Mouse (Mus musculus) left cerebral cortex, adult 11 months (tissue): ENCODE results near the gene Cfap221.

Source experiments
- DNase-seq: peaks from one replicate; pipeline ENCODE4 v3.0.0; 2022; ENCODE audit warnings: low spot score

Cfap221 gene

DNA sequence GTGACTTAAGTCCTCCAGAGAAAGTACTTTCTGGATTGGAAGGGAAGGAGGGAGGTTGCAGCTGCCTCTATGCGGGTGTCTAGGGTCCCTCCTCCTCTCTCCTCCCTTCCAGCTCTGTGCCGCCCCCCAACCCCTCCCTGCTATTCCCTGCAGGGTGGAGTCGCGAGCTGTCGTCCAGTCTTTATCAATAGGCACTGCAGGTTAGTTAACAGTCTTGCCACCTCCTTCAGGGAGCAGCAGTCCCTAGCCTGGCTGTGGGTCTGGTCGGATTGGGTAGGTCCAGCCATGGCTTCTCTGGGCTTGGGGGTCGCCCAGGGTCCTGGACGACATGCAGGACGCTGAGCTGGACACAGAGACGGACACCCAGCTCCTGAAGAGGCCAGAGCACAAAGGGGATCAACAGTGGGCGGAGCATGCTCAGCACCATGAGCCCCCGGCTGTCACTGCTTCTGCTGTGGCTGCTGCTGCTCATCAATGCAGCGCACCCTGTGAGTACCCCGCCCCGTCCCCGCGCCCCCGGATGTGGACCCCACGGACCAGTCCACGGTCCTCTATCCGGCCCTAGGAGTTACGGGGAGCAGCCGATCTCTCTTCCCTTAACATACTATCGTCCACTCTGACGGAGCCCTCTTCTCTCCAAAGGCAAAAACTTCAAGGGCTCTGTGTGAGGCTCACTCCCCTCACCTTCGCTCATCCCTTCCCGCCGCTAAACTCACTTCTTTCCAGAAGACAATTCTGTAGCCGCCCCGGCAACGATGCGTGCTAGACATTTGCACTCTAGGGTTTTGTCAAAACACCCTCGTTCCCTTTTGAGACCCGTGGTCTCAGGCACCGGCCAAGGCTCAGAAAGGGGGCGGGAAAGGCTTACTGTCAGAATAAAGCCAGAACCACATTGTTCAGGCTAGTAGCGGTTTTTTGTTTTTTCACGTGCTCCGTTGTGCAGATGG is 10.1 kb upstream of the Cfap221 start, which contains the start of gene Sctr:
Gene Sctr, plus strand, starts transcription at position 51 of the 947 bp plus-strand sequence.
- no peak for DNase-seq

DNA sequence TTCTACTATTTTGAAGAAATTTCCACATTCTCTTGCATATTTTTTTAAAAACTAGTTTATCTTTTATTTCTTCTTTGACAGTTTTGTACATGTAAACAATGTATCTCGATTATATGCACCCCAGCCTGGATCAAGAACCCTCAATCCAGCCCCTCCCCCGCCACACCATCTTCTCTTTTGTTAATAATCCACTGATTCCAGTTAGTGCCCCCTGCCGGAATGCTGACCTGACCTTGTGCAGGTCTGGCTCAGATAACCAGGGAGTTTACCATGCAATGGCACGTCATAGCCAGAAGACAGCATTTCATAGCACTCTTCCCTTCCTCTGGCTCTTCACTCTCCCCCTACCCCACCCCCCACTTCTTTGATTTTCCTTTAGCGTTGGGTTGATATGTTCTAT is 610 bp upstream of the Cfap221 start:
- no peak for DNase-seq

DNA sequence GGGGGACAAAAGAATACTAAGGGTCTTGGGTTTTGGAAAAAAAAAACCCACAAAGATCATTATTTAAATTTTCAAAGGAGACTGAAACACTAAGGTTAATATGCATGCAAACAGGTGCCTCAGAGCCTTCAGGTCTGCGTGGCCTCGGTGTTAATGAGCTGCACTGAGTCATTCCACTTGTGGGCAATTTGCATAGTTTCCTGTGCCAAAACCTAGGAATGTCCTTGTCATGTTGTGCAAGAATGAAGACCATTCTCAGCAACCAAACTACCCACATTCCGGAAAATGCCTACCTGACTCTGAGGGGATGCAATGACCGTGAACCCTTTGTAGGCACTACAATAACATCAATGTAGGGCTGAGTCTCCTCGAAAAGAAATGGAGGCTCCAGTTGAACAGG is 10.5 kb downstream of the Cfap221 start:
- DNase-seq, result no peak

DNA sequence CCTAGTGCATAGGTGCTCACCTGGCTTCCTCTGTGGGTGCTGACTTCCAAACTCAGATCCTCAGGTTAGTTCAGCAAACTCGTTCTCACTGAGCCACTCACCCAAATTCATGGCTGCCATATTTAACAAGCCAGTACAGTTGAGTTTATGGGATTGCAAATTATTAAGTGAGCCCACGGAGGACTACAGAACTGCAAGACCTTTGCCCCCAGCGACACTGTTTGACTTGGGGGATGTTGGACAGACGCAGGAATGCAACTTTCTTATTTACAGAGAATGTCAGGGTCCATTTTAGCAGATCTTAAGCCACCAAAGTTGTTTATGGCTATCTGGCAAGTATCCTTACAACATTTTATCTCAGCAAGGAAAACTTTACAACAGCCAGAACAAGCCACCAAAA is 21.9 kb downstream of the Cfap221 start:
- no peak for DNase-seq

DNA sequence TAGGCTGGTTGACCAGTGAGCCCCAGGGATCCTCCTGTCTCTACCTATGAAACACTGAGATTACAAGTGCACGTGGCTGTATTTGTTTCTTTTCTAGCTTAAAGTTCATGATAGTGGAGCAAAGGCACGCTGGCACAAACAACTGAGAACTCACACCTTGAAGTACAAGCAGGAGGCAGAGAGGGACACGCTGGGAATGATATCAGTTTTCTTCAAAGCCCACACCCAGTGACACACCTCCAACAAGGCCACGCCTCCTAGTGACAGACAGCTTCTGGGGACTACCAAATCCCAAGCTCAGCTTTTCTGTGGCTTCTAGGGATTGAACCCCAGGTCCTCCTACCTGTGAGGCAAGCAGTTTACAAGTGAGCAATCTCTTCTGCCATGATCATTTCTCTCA is 23.9 kb downstream of the Cfap221 start:
- no peak for DNase-seq

DNA sequence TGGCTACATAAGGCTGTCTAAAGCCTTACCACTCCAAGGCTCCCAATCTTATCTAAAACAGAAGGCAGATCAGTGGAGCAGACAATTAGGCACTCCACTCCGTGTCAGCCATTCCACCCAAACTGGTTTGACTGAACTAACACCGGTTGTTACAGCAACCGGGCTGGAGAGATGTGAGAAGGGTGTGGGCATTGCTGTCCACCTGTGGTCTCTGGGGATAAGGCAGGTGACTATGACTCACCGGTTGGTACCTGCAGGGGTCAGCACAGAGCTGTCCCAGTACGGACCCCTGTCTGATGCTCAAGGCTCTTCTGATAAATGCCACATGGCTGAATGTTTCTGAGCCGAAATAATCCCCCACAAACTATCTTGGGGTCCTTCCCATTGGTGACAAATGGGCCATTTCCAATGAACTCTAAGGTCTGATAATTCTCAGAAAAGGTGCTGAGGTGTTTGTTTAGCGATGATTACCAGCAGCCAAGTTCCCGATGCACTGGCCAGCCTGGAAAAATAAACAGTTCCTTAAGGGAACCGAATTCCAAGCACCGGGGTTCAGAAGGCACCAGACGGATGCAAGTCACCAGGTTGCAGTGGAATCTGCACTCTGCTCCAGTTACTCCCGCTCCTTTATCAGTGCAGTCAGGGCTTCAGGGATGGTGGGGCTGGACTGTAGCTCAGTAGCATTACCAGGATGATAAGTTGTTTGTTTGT is 31.1 kb downstream of the Cfap221 start:
- DNase-seq, result no peak

DNA sequence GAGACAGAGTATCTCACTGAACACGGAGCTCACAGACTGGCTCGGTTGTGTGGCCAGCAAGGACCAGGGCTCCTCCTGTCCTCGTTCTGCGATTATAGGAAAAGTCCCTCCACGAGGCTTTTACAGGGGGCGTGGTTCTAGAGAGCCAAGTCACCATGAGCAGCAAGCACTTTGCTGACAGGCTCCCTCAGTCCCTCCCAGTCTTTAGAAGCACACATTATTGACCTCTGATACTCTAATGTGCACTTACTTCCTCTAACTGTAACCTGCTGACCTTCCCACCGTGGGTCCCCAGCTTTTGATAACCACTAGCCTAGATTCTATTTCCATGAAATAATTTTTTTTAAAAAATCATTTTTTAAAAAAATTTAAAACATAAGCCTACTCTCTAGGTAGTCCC is 37.1 kb downstream of the Cfap221 start:
- no peak for DNase-seq

DNA sequence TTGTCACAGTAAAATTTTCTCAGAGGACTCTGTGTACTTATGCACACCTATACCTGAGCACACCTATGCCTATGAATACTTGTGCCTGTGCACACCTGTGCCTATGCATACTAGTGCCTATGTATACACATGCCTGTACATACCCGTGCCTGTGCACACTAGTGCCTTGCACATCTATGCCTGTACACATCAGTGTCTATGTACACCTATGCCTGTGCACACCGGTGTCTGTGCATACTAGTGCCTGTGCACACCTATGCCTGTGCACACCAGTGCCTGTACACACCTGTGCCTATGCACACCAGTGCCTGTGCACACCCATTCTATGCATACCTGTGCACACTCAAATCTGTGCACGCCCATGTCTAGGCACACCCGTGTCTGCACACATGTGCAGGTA is 37.6 kb downstream of the Cfap221 start:
- no peak for DNase-seq

DNA sequence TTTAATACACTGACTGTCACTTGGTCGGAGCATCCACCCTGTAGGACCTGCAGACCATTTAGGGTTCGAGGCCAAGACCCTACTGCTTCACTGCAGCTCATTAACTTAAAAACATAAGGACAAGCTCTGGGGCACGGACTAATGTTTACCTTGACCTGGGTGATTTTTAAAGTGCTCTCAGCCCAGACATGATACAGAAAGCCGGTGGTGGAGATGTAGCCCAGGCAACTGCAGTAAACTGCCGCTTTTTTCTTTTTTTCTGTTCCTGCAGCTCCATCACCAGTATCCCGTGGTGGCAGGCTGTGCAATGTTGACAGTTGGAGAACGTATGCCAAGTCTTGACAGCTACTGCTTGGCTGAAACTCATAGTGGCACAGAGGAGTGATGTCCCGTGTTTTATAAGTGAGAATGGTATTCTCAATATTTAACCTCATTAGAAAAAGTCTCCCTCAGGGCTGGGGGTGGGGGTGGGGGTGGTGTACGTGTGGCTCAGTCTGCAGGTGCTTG is 39.3 kb downstream of the Cfap221 start:
- DNase-seq, result no peak

DNA sequence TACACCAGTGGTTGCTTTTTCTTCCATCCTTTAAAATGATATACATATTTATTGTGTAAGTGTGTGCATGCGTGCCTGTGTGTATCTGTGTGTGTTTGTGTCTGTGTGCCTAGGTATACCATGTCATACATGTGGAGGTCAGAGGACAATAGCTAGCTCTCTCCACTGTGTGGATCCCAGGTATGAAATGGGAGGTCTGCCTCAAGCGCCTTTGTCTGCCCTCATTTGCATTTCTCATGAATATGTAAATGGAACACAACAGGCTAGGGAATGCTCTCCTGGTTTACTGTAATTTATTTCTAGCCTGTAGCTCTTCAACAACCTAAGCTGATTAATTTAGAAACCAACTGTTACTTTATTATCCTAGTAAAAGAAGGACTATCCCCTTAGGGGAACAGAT is 42.4 kb downstream of the Cfap221 start:
- DNase-seq, result no peak

DNA sequence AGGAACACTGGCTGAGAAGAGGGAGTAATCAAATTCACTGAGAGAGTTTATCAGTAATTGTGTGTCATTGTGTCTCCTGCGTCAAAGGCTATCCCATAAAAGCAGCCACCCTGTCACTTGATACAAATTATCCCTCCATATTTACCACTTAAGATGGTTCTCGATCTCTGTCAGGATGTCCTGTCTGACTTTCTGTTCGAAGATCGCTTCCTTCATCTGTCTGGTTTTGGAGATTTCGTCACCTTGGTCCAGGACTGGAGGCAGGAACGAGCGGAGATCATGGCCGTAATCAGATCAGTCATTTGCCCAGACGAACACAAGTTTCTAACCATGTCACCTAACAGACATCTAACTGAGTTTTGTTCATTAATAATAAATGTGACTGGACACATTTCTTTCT is 43.6 kb downstream of the Cfap221 start:
- DNase-seq, result no peak

DNA sequence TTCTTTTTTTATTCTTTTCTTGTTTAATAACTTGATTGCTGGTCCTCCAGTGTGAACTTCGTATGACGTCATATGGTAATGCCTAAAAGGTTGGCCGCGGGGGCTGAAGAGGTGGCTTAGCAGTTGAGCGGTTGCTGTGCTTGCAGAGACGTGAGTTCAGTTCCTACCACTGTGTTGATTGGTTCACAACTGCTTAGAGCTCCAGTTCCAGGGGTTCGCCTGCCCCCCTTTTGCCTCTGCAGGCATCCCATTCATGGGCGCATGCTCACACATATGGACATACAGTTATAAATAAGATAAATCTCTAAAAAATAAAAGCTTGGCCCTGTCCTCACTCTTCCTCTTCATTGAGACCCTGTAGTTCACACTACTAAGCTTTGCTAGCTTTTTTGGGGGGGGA is 46.9 kb downstream of the Cfap221 start:
- DNase-seq, result no peak

DNA sequence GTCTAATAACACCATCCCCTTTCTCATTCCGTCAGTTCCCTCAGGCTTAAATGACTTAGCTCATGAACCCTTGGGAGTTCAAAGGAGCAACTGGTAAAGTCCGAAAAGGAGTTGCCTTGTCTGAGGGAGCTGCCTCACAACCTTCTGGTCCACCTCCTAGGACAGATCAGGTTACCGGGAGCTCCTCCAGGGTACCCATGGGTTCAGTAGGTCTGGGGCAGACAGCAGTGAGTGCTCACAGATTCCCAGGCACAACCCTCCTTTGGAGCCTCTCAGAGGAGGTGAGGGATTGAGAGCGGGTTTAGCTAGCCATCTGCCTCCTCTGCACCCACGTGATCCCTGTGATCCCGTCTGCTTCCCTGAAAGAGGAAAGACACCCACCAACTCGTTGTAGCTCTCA is 60.2 kb downstream of the Cfap221 start:
- no peak for DNase-seq

DNA sequence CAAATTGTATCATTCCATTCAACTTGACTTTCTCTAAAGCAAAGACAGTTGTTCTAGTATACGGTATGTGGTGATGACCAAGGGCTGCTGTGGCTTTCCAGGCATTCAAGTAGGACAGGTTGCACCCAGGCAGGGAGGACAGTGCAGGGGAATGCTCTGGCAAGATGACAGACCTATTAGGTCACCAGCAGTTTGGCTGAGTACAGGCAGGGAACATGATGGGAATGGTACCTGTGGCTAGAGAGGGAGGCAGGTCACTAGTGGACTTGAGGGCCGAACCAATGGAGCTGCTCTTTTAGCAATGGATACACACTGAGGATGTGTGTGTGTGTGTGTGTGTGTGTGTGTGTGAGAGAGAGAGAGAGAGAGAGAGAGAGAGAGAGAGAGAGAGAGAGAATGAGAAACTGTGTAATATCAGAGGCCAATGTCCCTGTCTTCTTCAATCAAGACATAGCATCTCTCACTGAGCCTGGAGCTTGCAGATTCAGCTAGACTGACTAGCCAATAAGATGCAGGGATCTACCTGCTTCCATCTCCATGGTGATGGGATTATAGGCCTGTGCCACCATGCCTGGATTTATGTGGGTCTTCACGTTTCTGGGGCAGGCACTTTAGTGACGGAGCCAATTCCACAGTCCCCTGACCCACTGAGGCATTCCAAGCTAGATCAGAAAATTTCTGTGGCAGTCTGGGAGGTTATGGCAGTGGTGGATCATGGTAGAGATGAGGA is 65.4 kb downstream of the Cfap221 start:
- DNase-seq, result no peak

DNA sequence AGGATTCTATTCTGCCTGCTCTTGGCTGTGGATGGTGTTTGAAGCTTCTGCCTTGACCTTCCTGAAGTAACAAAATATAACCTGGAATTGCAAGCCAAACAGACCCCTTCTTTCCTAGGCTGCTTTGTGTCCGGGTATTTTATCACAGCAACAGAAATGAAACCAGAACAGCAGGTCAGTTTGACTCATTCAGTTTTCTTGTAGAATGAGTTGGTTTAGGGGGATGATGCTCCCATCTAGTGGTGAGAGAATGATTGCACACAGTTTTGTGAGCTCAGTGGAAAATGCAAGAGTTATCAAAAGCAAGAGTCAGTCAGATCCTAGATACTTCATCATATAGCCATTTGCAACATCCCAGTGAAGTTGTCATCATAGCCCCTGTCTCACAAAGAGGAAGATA is 67.3 kb downstream of the Cfap221 start:
- DNase-seq, result no peak

DNA sequence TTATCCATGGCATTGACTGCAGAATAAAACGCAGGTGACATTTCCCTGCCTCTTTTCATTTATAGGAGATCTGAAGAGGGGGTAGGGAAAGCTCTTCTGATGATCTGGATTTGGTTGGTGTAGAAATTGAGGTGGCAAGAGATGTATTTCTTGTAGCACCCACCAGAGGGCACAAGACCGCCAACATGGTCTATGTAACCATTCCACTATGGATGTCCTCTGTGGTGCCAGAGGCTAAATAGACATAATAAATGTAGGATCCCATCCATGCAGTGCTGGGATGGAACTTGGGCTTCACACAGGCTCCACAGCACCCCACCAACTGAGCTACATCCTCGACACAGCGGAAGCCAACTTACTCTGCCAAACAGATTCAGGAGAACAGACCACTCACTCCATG is 77.7 kb downstream of the Cfap221 start:
- no peak for DNase-seq

DNA sequence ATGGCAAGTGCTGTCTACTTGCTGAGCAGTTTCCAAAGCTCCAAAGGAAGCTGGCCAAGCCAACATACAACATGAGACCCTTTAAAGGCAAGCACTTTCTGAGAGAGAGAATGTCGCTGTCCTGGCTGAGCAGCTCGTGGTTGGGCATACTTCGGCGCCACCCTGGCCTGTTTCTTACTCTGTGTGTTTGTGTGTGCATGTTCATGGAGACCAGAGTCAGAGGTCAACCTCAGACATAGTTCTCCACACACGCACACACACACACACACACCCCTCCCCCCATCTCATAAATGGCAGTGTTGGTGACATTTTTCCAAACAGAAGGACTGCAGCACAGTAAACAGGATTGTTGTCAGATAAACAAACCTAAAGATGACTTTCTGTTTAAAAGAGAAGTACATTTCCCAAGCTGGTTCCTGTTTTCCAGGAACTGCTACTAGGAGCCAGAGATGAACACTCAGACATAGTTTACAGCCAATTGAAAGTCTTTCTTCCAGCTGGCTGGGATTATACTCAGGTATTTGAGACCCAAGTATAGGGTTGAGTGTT is 80.1 kb downstream of the Cfap221 start:
- no peak for DNase-seq

DNA sequence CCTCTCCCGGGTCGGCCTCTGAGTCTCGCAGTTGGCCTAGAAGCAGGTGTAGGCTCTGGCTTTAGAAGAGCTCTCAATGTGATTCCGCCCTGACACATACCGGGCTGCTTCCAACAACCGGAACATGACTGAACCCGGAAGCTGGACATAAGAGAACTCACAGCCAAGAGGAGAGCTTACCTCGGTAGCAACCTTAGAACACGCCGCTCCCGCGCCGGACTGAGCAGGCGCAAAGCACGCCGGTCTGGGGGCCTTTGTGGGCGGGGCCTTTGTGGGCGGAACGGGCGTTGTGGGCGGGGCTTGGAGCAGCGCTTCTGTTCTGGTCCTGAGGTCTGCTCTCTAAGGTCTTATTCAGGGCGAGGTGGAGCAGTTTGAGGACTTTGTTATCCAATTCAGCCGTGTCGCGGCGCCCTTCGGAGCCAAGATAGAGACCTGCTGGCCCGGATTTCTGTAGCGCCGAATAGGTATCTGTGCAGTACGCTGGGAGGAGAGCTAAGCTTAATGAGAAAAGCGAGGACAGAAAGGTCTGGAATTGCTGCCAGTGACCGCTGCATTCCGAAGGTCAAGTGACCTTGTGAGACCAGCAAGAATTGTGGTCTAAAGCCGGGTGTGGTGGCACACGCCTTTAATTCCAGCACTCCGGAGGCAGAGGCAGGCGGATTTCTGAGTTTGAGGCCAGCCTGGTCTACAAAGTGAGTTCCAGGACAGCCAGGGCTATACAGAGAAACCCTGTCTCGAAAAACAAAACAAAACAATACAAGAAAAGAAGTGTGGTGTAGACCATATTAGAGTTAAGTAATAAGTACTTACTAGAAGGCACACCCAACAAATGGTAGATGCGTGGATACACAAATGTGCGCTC is 83.8 kb downstream of the Cfap221 start, which contains the start of gene Tmem177:
Gene Tmem177, minus strand, starts transcription at position 256 of the 862 bp plus-strand sequence.
- DNase-seq, result peak; percentile 79

DNA sequence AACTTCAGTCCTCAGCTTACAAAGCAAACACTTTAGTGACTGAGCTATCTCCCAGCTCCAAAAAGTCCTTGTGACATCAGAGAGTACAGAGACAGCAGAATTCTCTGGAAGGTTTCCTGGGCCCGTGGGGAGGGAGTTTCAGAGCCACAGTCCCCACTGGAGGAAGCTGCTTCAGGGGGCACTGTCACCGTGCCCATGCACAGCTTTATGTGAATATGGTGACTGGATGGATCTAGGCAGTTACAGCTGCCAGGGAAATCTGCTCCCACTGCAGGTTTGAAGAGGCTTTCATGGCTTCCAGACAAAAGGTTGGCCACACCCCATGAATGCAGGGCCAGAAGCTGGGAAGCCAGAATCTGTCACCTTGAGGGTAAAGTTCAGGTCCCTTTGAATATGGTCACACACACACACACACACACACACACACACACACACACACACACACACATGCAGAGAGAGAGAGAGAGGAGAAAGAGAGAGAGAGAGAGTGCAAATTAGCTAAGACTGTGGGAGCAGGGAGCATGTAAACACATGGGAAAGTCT is 89.8 kb downstream of the Cfap221 start:
- no peak for DNase-seq

DNA sequence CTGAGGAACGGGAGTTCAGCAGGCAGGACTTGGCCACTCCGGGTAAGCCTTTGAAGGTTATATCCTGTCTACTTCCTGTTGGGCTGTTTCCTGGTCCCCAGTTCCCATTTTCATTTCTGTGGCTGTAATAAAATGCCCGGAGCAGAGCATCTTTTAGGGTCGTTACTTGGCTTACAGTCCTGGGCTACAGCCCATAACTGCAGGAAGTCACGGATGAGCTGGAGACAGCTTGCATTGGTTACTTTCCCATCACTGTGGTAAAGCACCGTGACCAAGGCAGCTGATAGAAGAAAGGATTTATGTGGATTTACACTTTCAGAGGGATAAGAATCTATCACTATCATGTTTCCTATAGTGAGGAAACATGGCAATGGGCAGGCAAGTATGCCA is 93.8 kb downstream of the Cfap221 start:
- DNase-seq, result no peak
